Mouse (Mus musculus) liver, adult 2 months (tissue): ENCODE measurements at regions not wholly inside any gene's neighbourhood (a gene's known extent, or its start where the extent isn't known, plus 50 kb on each side); places are given as distances from the start of the nearest gene placed in this dataset.

Source experiments
- DNase-seq: peaks from one replicate; pipeline ENCODE4 v3.0.0-alpha.2; 2011; ENCODE audit warnings: low read depth, low spot score; ENCODE audit errors: extremely low read depth
- H3K27ac ChIP-seq: fragments of 200-500 bp; replicated peaks from 2 replicates; pipeline ENCODE4 v1.5.1; 2012; ENCODE audit warnings: low read depth, mild to moderate bottlenecking, control low read depth, inconsistent platforms, low read length; ENCODE audit not compliant: insufficient read depth
- H3K27me3 ChIP-seq: fragments of 200-500 bp; 2 replicates; pipeline ENCODE4 v1.6.1; 2012; ENCODE audit warnings: mild to moderate bottlenecking, moderate library complexity, low read length, inconsistent platforms; ENCODE audit not compliant: control insufficient read depth, insufficient read depth
- H3K36me3 ChIP-seq: fragments of 200-500 bp; 2 replicates; pipeline ENCODE4 v1.6.1; 2012; ENCODE audit warnings: low read length, inconsistent platforms; ENCODE audit not compliant: control insufficient read depth, insufficient read depth
- H3K4me1 ChIP-seq: fragments of 200-500 bp; 2 replicates; pipeline ENCODE4 v1.6.1; 2011; ENCODE audit warnings: low read length; ENCODE audit not compliant: control insufficient read depth, insufficient read depth
- H3K4me3 ChIP-seq: fragments of 200-500 bp; 2 replicates; pipeline ENCODE4 v1.5.1; 2011; ENCODE audit warnings: low read depth, mild to moderate bottlenecking, control low read depth, low read length, moderate library complexity; ENCODE audit not compliant: insufficient read depth
- H3K79me2 ChIP-seq: fragments of 200-500 bp; 2 replicates; pipeline ENCODE4 v1.6.1; 2012; ENCODE audit warnings: inconsistent platforms, mild to moderate bottlenecking, low read length, moderate library complexity; ENCODE audit not compliant: control insufficient read depth, insufficient read depth
- H3K9ac ChIP-seq: fragments of 200-500 bp; 2 replicates; pipeline ENCODE4 v1.6.1; 2012; ENCODE audit warnings: low read depth, mild to moderate bottlenecking, control low read depth, inconsistent platforms, low read length
- CTCF ChIP-seq: fragments of 200-500 bp; IDR thresholded peaks from 2 replicates; pipeline ENCODE4 v1.5.1; 2011; ENCODE audit warnings: low read depth, low read length, control low read depth
- POLR2A ChIP-seq: fragments of 200-500 bp; IDR thresholded peaks from 2 replicates; pipeline ENCODE4 v1.6.1; 2011; ENCODE audit warnings: low read length, control low read depth; ENCODE audit not compliant: insufficient read depth; ENCODE audit errors: extremely low read depth
- whole genome bisulfite sequencing: fragments of 180-500 bp; shearing (Covaris S2); methylation state at CpG from one replicate; pipeline ENCODE4 v1.1.7; 2018; 5-methylcytosine and 5-hydroxymethylcytosine counted together

- 66% methylated on average over 10 of the region's 10 CpGs for WGBS
Measured at GRCm38 (mm10) chr5:126740861-126741410, 500.7 kb upstream of the Tmem132c start.

GRCm38 (mm10) chr5:126755107-126755506 is 486.5 kb upstream of the Tmem132c start:
- 23% methylated on average over 1 of the region's 1 CpGs for WGBS
- Histone ChIP-seq H3K27me3 (no peaks in the 10 kb centered on the region), H3K9ac (no peak overlapping the region), H3K4me1 (no peaks in the 10 kb centered on the region), H3K27ac (no peak overlapping the region), H3K36me3 (no peaks in the 10 kb centered on the region), H3K79me2 (no peaks in the 10 kb centered on the region), H3K4me3 (no peak overlapping the region)
- TF ChIP-seq POLR2A (no peak), CTCF (no peak)
- DNase-seq = no peak

More at GRCm38 (mm10) chr5:126740861-126741410, 500.7 kb upstream of the Tmem132c start:
- no peaks in the 10 kb centered on the region for H3K79me2 ChIP-seq
- H3K36me3 ChIP-seq = no peaks in the 10 kb centered on the region
- H3K4me1 ChIP-seq = no peaks in the 10 kb centered on the region
- no peak for DNase-seq
- H3K27me3 ChIP-seq = no peaks in the 10 kb centered on the region
- no peak overlapping the region for H3K9ac ChIP-seq
- TF ChIP-seq POLR2A (no peak), CTCF (no peak)
- no peak overlapping the region for H3K27ac ChIP-seq
- no peak overlapping the region for H3K4me3 ChIP-seq

- TF ChIP-seq POLR2A (no peak), CTCF (no peak)
- WGBS = 27% methylated on average over 4 of the region's 4 CpGs
Measured at GRCm38 (mm10) chr5:126765037-126765707, 476.4 kb upstream of the Tmem132c start.

GRCm38 (mm10) chr5:126769031-126769430 is 472.6 kb upstream of the Tmem132c start:
- Histone ChIP-seq H3K4me3 (no peak overlapping the region), H3K27ac (no peak overlapping the region), H3K36me3 (no peaks in the 10 kb centered on the region), H3K9ac (no peak overlapping the region), H3K4me1 (no peaks in the 10 kb centered on the region), H3K79me2 (no peaks in the 10 kb centered on the region), H3K27me3 (0 out of 2 replicates have a peak, but pooled peaks cover 3% of the 10 kb centered on the region)
- DNase-seq = no peak
- TF ChIP-seq POLR2A (no peak), CTCF (no peak)
- 39% methylated on average over 11 of the region's 11 CpGs for whole genome bisulfite sequencing

More at GRCm38 (mm10) chr5:126765037-126765707, 476.4 kb upstream of the Tmem132c start:
- H3K27me3 ChIP-seq = 0 out of 2 replicates have a peak, but pooled peaks cover under 1% of the 10 kb centered on the region
- H3K79me2 ChIP-seq = no peaks in the 10 kb centered on the region
- no peaks in the 10 kb centered on the region for H3K36me3 ChIP-seq
- H3K4me1 ChIP-seq = no peaks in the 10 kb centered on the region
- no peak overlapping the region for H3K27ac ChIP-seq
- no peak overlapping the region for H3K4me3 ChIP-seq
- H3K9ac ChIP-seq = no peak overlapping the region
- no peak for DNase-seq

- H3K9ac ChIP-seq = no peak overlapping the region
- DNase-seq = no peak
- TF ChIP-seq CTCF (no peak), POLR2A (no peak)
- H3K4me1 ChIP-seq = no peaks in the 10 kb centered on the region
- 7% methylated on average over 29 of the region's 29 CpGs for WGBS
- 0 out of 2 replicates have a peak, but pooled peaks cover 2% of the 10 kb centered on the region for H3K27me3 ChIP-seq
- H3K79me2 ChIP-seq = no peaks in the 10 kb centered on the region
- H3K36me3 ChIP-seq = no peaks in the 10 kb centered on the region
- H3K4me3 ChIP-seq = no peak overlapping the region
- H3K27ac ChIP-seq = no peak overlapping the region
Measured at GRCm38 (mm10) chr5:126787706-126788610, 453.6 kb upstream of the Tmem132c start.
